Mouse (Mus musculus) embryonic facial prominence, embryonic 15.5 days (tissue): Measurements from ENCODE around the gene Fam78a. TPM values are rescaled to one million over a fixed set of nuclear protein-coding genes. Genes with fewer than 3 reads are reported as not detected.

Source experiments
- ATAC-seq: fragments of 200-750 bp; cut with Nextera tagmentation; 2 replicates; pipeline ENCODE4 v1.8.0; 2017; ENCODE audit warnings: low read depth, moderate TSS enrichment; ENCODE audit not compliant: insufficient number of reproducible peaks, low FRiP score, low TSS enrichment
- H3K27ac ChIP-seq: fragments of 300-500 bp; sonication (generic); replicated peaks from 2 replicates; pipeline ENCODE4 v1.5.1; 2015; ENCODE audit warnings: mild to moderate bottlenecking, inconsistent platforms
- H3K27me3 ChIP-seq: fragments of 300-500 bp; sonication (generic); 2 replicates; pipeline ENCODE4 v1.6.1; 2015; ENCODE audit warnings: inconsistent platforms
- H3K36me3 ChIP-seq: fragments of 300-500 bp; sonication (generic); 2 replicates; pipeline ENCODE4 v1.6.1; 2015; ENCODE audit warnings: mild to moderate bottlenecking, inconsistent platforms
- H3K4me1 ChIP-seq: fragments of 300-500 bp; sonication (generic); 2 replicates; pipeline ENCODE4 v1.6.1; 2015; ENCODE audit warnings: inconsistent platforms
- H3K4me2 ChIP-seq: fragments of 300-500 bp; sonication (generic); replicated peaks from 2 replicates; pipeline ENCODE4 v1.6.1; 2015; ENCODE audit warnings: mild to moderate bottlenecking, inconsistent platforms
- H3K4me3 ChIP-seq: fragments of 300-500 bp; sonication (generic); replicated peaks from 2 replicates; pipeline ENCODE4 v1.5.1; 2015; ENCODE audit warnings: mild to moderate bottlenecking, inconsistent platforms
- H3K9ac ChIP-seq: fragments of 300-500 bp; sonication (generic); 2 replicates; pipeline ENCODE4 v1.6.1; 2015; ENCODE audit warnings: inconsistent platforms
- H3K9me3 ChIP-seq: fragments of 300-500 bp; sonication (generic); replicated peaks from 2 replicates; pipeline ENCODE4 v1.6.1; 2016; ENCODE audit warnings: inconsistent platforms
- WGBS: fragments of 180-500 bp; shearing (Covaris S2); methylation state at CpG from one replicate; pipeline ENCODE4 v1.1.7; 2015; 5-methylcytosine and 5-hydroxymethylcytosine counted together
- polyA plus RNA-seq: library from polyadenylated mRNA; unstranded; fragments of >200 nt; fragmentation: Nextera tagmentation; extraction: Ambion mirVana; gene quantifications from 2 replicates; pipeline ENCODE4 v1.2.1, GENCODE M21; 2015

The Fam78a gene
- polyA plus RNA-seq, 1 experiment from 2014 or later: 3.9 TPM

GRCm38 (mm10) chr2:32095351-32096121, 10.9 kb upstream of the Fam78a start, which contains the start of gene Plpp7:
Plpp7 (plus strand) TSS chr2:32095528.
- H3K9ac ChIP-seq: peak within 1 kb of the TSS; percentile 26; the same call in 1 of the 2 replicates
- H3K27ac ChIP-seq: peak within 1 kb of the TSS; percentile 34; the same call in 1 of the 2 replicates
- ATAC-seq: peak; percentile 79
- no peaks in the 10 kb centered on the region for H3K27me3 ChIP-seq
- WGBS: 51% methylated on average over 22 of the region's 22 CpGs
- H3K9me3 ChIP-seq: no peaks in the 10 kb centered on the region
- peaks cover 10% of the 10 kb centered on the region for H3K4me1 ChIP-seq
- H3K4me2 ChIP-seq: peak within 1 kb of the TSS; percentile 50
- H3K4me3 ChIP-seq: peak within 1 kb of the TSS; percentile 34
- H3K36me3 ChIP-seq: no peaks in the 10 kb centered on the region

- ATAC-seq: no peak
- H3K4me1 ChIP-seq: peaks cover 11% of the 10 kb centered on the region
- 0 out of 2 replicates have a peak, but pooled peaks cover 2% of the 10 kb centered on the region for H3K27me3 ChIP-seq
- H3K27ac ChIP-seq: no peak overlapping the region
- 83% methylated on average over 7 of the region's 7 CpGs for WGBS
- H3K9ac ChIP-seq: no peak overlapping the region
- no peaks in the 10 kb centered on the region for H3K36me3 ChIP-seq
- H3K9me3 ChIP-seq: no peaks in the 10 kb centered on the region
- no peak overlapping the region for H3K4me2 ChIP-seq
- H3K4me3 ChIP-seq: no peak overlapping the region
Measured at GRCm38 (mm10) chr2:32094001-32094707, 9.5 kb upstream of the Fam78a start.

GRCm38 (mm10) chr2:32091956-32092355, 7.3 kb upstream of the Fam78a start:
- Histone ChIP-seq H3K27ac (no peak overlapping the region), H3K27me3 (peaks cover 20% of the 10 kb centered on the region), H3K4me3 (no peak overlapping the region), H3K36me3 (no peaks in the 10 kb centered on the region), H3K9me3 (no peaks in the 10 kb centered on the region), H3K4me1 (peaks cover 22% of the 10 kb centered on the region), H3K9ac (no peak overlapping the region), H3K4me2 (no peak overlapping the region)
- WGBS: 58% methylated on average over 3 of the region's 3 CpGs
- no peak for ATAC-seq

GRCm38 (mm10) chr2:32090145-32090544, 5.5 kb upstream of the Fam78a start:
- Histone ChIP-seq H3K27ac (no peak overlapping the region), H3K36me3 (no peaks in the 10 kb centered on the region), H3K27me3 (peaks cover 38% of the 10 kb centered on the region), H3K9ac (no peak overlapping the region), H3K9me3 (no peaks in the 10 kb centered on the region), H3K4me2 (no peak overlapping the region), H3K4me3 (no peak overlapping the region), H3K4me1 (peaks cover 13% of the 10 kb centered on the region)
- ATAC-seq: no peak; the same call in 1 of the 2 replicates
- 61% methylated on average over 2 of the region's 2 CpGs for WGBS

GRCm38 (mm10) chr2:32089606-32090005, 4.9 kb upstream of the Fam78a start:
- H3K4me1 ChIP-seq: peaks cover 13% of the 10 kb centered on the region
- no peak overlapping the region for H3K9ac ChIP-seq
- H3K4me2 ChIP-seq: no peak overlapping the region
- no peak overlapping the region for H3K4me3 ChIP-seq
- no peaks in the 10 kb centered on the region for H3K36me3 ChIP-seq
- peaks cover 42% of the 10 kb centered on the region for H3K27me3 ChIP-seq
- 66% methylated on average over 3 of the region's 3 CpGs for WGBS
- no peaks in the 10 kb centered on the region for H3K9me3 ChIP-seq
- H3K27ac ChIP-seq: no peak overlapping the region
- ATAC-seq: no peak

- peaks cover 21% of the 10 kb centered on the region for H3K4me1 ChIP-seq
- WGBS: 4% methylated on average over 35 of the region's 35 CpGs
- H3K4me2 ChIP-seq: peak overlapping the region; percentile 59
- no peaks in the 10 kb centered on the region for H3K36me3 ChIP-seq
- peak overlapping the region; percentile 49; the same call in 1 of the 2 replicates for H3K27ac ChIP-seq
- ATAC-seq: peak; percentile 61
- H3K9ac ChIP-seq: no peak overlapping the region
- no peaks in the 10 kb centered on the region for H3K9me3 ChIP-seq
- peak overlapping the region; percentile 30 for H3K4me3 ChIP-seq
- peaks cover 54% of the 10 kb centered on the region for H3K27me3 ChIP-seq
Measured at GRCm38 (mm10) chr2:32088372-32088981, 3.8 kb upstream of the Fam78a start.

- Histone ChIP-seq H3K9ac (no peak overlapping the region), H3K4me2 (no peak overlapping the region), H3K9me3 (no peaks in the 10 kb centered on the region), H3K4me3 (no peak overlapping the region), H3K27ac (no peak overlapping the region), H3K27me3 (peaks cover 62% of the 10 kb centered on the region), H3K4me1 (peaks cover 28% of the 10 kb centered on the region), H3K36me3 (no peaks in the 10 kb centered on the region)
- no peak for ATAC-seq
- 65% methylated on average over 4 of the region's 4 CpGs for WGBS
Measured at GRCm38 (mm10) chr2:32087606-32088005, 2.9 kb upstream of the Fam78a start.

- Histone ChIP-seq H3K27ac (no peak overlapping the region), H3K4me3 (no peak overlapping the region; the same call in 1 of the 2 replicates), H3K4me1 (peaks cover 28% of the 10 kb centered on the region), H3K9ac (no peak overlapping the region), H3K9me3 (no peaks in the 10 kb centered on the region), H3K27me3 (peaks cover 75% of the 10 kb centered on the region), H3K4me2 (no peak overlapping the region), H3K36me3 (no peaks in the 10 kb centered on the region)
- WGBS: 73% methylated on average over 2 of the region's 2 CpGs
- ATAC-seq: no peak
Measured at GRCm38 (mm10) chr2:32085231-32085630, 574 bp upstream of the Fam78a start.

GRCm38 (mm10) chr2:32084872-32085199, 179 bp upstream of the Fam78a start:
- peaks cover 28% of the 10 kb centered on the region for H3K4me1 ChIP-seq
- no peaks in the 10 kb centered on the region for H3K36me3 ChIP-seq
- H3K4me2 ChIP-seq: peak overlapping the region; percentile 100
- WGBS: 17% methylated on average over 2 of the region's 2 CpGs
- H3K9me3 ChIP-seq: no peaks in the 10 kb centered on the region
- peak overlapping the region; percentile 67 for H3K4me3 ChIP-seq
- no peak overlapping the region for H3K9ac ChIP-seq
- H3K27me3 ChIP-seq: peaks cover 75% of the 10 kb centered on the region
- no peak overlapping the region for H3K27ac ChIP-seq
- no peak for ATAC-seq

GRCm38 (mm10) chr2:32083159-32084011, 1.3 kb downstream of the Fam78a start:
- peak overlapping the region; percentile 67 for H3K4me3 ChIP-seq
- no peaks in the 10 kb centered on the region for H3K36me3 ChIP-seq
- under 1% methylated on average over 91 of the region's 91 CpGs for WGBS
- no peak for ATAC-seq
- peak overlapping the region; percentile 50 for H3K9ac ChIP-seq
- H3K27ac ChIP-seq: 0 out of 2 replicates have a peak overlapping the region, but pooled peaks have one; percentile 22
- H3K4me1 ChIP-seq: peaks cover 19% of the 10 kb centered on the region
- H3K9me3 ChIP-seq: no peaks in the 10 kb centered on the region
- peaks cover 68% of the 10 kb centered on the region for H3K27me3 ChIP-seq
- peak overlapping the region; percentile 100 for H3K4me2 ChIP-seq
